Mouse (Mus musculus) cerebellum, adult 9-10 months (tissue): ENCODE data around the gene Scube2.

ENCODE experiments used
- DNase-seq: peaks from one replicate; pipeline ENCODE4 v3.0.0; 2022

Scube2 gene

GRCm38 (mm10) chr7:109865370-109866229, at the start of gene Scube2:
TSS of gene Scube2 (minus strand) at chr7:109865679.
- DNase-seq = no peak

- DNase-seq = no peak
These were observed 40.7 kb upstream of the Scube2 start for GRCm38 (mm10) chr7:109906165-109906564.

DNA sequence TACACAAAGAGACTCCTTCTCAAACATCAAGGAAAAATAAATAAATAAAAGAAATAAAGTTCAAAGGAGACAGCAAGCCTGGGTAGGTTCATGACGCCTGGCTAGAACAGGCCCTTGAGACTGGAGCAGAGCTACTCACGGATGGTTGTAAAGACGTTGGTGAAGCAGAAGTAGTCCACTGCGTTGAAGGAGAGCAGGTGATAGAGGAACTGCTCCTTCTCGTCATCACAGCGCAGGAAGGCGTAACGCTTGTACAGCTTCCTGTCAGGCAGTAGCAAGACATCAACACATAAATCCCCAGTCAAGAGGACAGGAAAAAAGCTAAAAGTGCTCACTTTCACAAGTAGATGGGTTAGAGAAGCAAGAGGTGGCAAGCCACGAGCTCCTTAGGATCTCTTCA, 35.4 kb upstream of the Scube2 start:
- no peak for DNase-seq

DNA sequence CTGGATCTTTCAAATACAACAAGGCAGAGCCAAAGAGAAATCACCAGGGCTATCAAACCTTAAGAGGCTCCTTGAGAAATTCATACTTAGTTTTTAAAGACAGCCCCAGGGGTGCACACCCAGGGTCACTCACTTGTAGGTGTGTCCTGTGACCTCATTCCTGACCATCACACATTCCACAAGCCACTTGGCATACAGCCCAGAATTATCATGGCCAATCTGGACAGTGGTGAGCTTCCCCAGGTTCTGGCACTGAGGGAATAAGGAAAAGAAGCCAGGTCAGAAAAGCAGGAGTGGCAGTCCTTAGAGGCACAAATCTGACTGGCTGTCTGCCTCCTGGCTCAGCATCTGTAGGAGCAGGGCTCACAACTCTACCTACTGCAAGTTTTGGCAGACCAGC, 33.4 kb upstream of the Scube2 start:
- DNase-seq = peak; percentile 37

DNA sequence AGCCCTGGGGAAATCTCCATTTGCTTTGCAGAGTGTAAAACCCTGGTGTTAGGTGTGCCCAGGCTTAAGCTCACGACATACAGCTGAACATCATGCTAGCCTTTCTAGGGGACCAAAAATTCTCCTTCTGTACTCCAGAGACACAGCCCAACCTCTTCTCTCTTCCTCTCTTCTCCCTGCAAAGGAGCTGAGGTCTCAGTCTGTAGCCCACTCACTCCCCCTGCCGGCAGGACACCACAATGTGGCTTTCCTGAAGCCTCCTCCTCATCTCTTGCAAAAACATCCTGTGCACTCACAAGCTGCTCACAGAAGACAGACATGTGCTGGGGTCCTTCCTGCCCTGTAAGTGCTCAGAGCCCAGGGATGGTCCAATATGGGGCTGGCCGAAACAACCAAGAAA, 27.1 kb upstream of the Scube2 start:
- peak; percentile 77 for DNase-seq

GRCm38 (mm10) chr7:109891786-109892185, 26.3 kb upstream of the Scube2 start:
- no peak for DNase-seq

DNA sequence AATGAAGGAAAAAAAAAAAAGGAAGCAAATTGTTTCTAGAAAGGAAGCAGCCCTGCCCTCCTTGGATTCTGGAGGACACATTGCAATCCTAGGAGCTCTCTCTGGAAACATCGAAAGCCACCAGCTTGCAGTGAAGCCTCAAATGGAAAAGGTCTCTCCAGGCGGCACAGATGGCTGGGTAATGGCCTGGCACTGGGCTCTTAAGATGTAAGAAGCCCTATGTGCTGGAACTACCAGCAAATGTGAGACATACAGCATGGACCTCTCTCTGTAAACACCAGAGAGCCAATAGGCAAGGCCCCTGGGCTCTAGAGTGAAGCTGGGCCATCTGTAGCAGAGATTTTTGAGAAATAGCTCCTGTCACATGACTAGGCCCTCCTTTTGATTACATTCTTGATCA, 24.8 kb upstream of the Scube2 start:
- DNase-seq = peak; percentile 71

DNA sequence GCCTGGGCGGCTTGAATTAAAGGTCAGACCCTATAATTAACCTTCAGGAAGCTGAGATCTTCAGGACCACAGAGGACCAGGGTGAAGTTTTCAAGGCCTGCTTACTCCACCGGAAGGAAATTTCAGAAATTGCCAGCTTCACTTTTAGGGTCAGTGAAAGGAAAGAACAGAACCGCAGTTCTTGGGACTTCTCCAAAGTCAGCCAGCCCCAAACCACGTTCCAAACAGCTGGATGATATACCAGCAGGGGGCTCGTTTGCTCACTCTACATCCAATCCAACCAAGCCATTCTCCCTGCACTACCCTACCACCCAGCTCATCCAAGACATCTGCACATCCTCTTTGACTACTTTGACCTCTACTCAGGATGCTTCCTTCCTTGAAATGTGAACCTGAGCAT, 23.8 kb upstream of the Scube2 start:
- no peak for DNase-seq

GRCm38 (mm10) chr7:109886249-109886648, 20.8 kb upstream of the Scube2 start:
- DNase-seq = no peak

- no peak for DNase-seq
These were observed 17.1 kb upstream of the Scube2 start for GRCm38 (mm10) chr7:109882574-109882973.

- DNase-seq = no peak
These were observed 16.2 kb upstream of the Scube2 start for GRCm38 (mm10) chr7:109881561-109882099.

DNA sequence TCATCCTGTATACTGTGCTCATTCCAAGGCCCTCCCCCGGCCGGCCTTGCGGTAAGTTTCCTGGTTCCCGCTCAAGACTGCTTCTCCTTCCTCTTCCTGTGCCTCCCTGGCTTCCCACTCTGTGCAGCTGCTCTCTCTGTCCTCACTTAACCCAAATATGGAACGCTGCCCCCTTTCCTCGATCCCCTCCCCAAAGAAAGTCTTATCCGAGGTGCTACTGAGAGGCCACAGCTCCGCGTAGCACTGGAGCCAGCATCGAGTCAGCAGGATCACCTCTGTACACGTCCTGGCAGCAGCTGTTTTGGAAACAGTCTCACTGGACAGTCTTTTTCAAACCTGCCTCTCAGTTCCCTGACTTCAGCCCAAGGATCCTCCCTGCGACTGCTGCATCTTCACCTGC, 13.7 kb upstream of the Scube2 start:
- no peak for DNase-seq

GRCm38 (mm10) chr7:109876085-109876484, 10.6 kb upstream of the Scube2 start:
- no peak for DNase-seq

- no peak for DNase-seq
These were observed 10.1 kb upstream of the Scube2 start for GRCm38 (mm10) chr7:109875598-109875997.

DNA sequence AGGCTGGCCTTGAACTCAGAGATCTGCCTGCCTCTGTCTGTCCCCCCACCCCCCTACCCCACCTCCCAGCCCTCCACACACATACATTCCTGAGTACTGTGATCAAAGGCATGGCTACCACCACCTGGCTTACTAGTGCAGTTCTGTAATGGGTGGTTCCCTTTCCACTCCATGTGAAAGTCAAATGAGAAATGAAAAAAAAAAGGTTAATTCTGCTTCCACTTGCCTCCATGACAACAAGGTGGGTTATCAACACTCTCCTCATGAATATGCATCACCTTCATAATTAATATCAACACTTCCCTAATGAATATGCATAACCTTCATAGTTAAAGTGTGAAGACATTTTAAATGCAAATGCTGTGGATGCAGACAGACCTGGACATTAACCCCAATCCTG, 9.6 kb upstream of the Scube2 start:
- DNase-seq = no peak

GRCm38 (mm10) chr7:109873170-109873569, 7.7 kb upstream of the Scube2 start:
- no peak for DNase-seq

- DNase-seq = no peak
These were observed 5.8 kb upstream of the Scube2 start for GRCm38 (mm10) chr7:109871232-109871631.

- no peak for DNase-seq
These were observed 3.0 kb upstream of the Scube2 start for GRCm38 (mm10) chr7:109868498-109868897.

DNA sequence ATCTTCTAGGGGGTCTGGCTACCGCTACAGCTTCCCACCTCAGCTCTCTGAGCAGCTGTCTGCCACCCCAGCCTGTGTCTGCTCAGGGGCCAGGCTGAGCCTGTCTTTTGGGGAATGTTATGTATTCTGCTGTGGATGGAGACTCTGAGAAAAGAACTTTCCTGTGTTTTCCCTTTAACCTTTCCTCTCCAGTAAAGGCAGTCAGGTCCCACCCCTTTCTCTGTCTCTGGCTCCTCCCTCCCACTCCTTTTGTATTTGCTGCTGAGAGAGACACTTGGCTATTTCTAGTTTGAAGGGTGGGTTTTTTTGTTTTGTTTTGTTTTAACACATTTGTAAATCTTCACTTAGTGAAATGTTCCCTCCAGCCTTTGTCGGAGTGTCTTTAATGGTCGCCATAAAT, 1.2 kb upstream of the Scube2 start:
- DNase-seq = no peak

- DNase-seq = no peak
These were observed 1.9 kb downstream of the Scube2 start for GRCm38 (mm10) chr7:109863561-109863960.

- no peak for DNase-seq
These were observed 5.3 kb downstream of the Scube2 start for GRCm38 (mm10) chr7:109860162-109860561.

DNA sequence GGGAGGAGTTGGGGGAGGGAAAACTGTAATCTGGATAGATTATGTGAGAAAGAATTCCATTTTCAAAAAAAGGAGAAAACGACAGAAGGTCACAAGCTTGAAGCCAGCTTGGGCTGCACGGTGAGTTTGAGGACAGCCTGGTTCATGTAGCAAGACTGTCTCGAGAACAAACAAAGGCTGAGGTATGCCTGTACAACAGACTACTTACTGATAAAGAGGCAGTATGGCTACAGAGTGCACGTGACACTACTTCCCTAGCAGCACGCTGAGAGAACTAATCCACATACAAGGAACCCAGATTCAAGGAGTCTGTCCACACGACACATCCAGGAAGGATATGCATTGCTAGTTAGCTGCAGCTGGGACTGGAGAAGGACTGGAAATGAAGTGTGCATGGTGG, 6.1 kb downstream of the Scube2 start:
- no peak for DNase-seq

GRCm38 (mm10) chr7:109852752-109853212, 12.7 kb downstream of the Scube2 start:
- peak; percentile 26 for DNase-seq

DNA sequence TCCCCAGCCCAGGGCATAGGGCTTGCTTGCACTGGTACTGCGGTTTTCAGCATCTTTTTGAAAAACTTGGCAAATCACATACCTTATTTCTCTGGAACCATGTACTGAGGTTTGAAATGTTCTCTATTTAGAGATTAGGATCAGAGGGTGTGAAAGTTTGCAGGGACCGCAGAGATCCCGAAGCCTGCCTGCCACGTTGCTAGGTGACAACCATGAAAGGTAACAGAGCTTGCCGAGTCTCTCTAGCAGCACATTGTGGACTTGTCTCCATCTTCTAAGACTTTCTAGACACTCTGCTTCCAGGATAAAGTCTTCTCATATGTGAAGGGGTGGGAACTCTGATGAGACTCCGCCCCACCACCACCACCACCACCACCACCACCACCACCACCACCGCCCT, 13.5 kb downstream of the Scube2 start:
- DNase-seq = no peak

- no peak for DNase-seq
These were observed 14.9 kb downstream of the Scube2 start for GRCm38 (mm10) chr7:109850531-109850930.
